Mouse (Mus musculus): ENCODE results near the gene Psat1.

Gene Psat1

GRCm38 (mm10) chr19:15947237-15947636 is at the start of gene Psat1:
Psat1 (minus strand) TSS chr19:15947337.
- no peak for DNase-seq (ENCODE audit: low spot score)

- DNase-seq (ENCODE audit: low spot score), result no peak
Measured at GRCm38 (mm10) chr19:15990102-15990501, 43.0 kb upstream of the Psat1 start.

- no peak for DNase-seq (ENCODE audit: low spot score)
Measured at GRCm38 (mm10) chr19:15985172-15985713, 38.1 kb upstream of the Psat1 start.

- DNase-seq (ENCODE audit: low spot score), result peak; percentile 90
Measured at GRCm38 (mm10) chr19:15984449-15985171, 37.5 kb upstream of the Psat1 start, which contains the start of gene Cep78. Cep78 (minus strand) TSS chr19:15984989.

- no peak for DNase-seq (ENCODE audit: low spot score)
Measured at GRCm38 (mm10) chr19:15983739-15984344, 36.7 kb upstream of the Psat1 start.

GRCm38 (mm10) chr19:15982926-15983738 is 36.0 kb upstream of the Psat1 start:
- DNase-seq (ENCODE audit: low spot score), result no peak

GRCm38 (mm10) chr19:15981861-15982260 is 34.7 kb upstream of the Psat1 start:
- peak; percentile 59 for DNase-seq (ENCODE audit: low spot score)

- no peak for DNase-seq (ENCODE audit: low spot score)
Measured at GRCm38 (mm10) chr19:15973365-15973764, 26.2 kb upstream of the Psat1 start.

GRCm38 (mm10) chr19:15965082-15965481 is 17.9 kb upstream of the Psat1 start:
- DNase-seq (ENCODE audit: low spot score), result peak; percentile 32

GRCm38 (mm10) chr19:15964533-15964932 is 17.4 kb upstream of the Psat1 start:
- no peak for DNase-seq (ENCODE audit: low spot score)

- no peak for DNase-seq (ENCODE audit: low spot score)
Measured at GRCm38 (mm10) chr19:15963011-15963695, 16.0 kb upstream of the Psat1 start.

- no peak for DNase-seq (ENCODE audit: low spot score)
Measured at GRCm38 (mm10) chr19:15962313-15962712, 15.2 kb upstream of the Psat1 start.

GRCm38 (mm10) chr19:15950225-15950624 is 3.1 kb upstream of the Psat1 start:
- DNase-seq (ENCODE audit: low spot score), result no peak

GRCm38 (mm10) chr19:15948867-15949266 is 1.7 kb upstream of the Psat1 start:
- DNase-seq (ENCODE audit: low spot score), result no peak

- DNase-seq (ENCODE audit: low spot score), result no peak
Measured at GRCm38 (mm10) chr19:15948426-15948825, 1.3 kb upstream of the Psat1 start.

- DNase-seq (ENCODE audit: low spot score), result peak; percentile 72
Measured at GRCm38 (mm10) chr19:15946663-15947062, 474 bp downstream of the Psat1 start.

- no peak for DNase-seq (ENCODE audit: low spot score)
Measured at GRCm38 (mm10) chr19:15943117-15943423, 4.1 kb downstream of the Psat1 start.

- no peak for DNase-seq (ENCODE audit: low spot score)
Measured at GRCm38 (mm10) chr19:15942421-15943116, 4.6 kb downstream of the Psat1 start.

- DNase-seq (ENCODE audit: low spot score), result peak; percentile 68
Measured at GRCm38 (mm10) chr19:15941399-15941798, 5.7 kb downstream of the Psat1 start.

- DNase-seq (ENCODE audit: low spot score), result peak; percentile 78
Measured at GRCm38 (mm10) chr19:15925719-15926045, 21.5 kb downstream of the Psat1 start.

GRCm38 (mm10) chr19:15924866-15925718 is 22.0 kb downstream of the Psat1 start:
- peak; percentile 86 for DNase-seq (ENCODE audit: low spot score)
